Mouse (Mus musculus) left cerebral cortex, postnatal 14 days (tissue): ENCODE measurements around the gene Ttc16. TPM values are rescaled to one million over a fixed set of nuclear protein-coding genes. Genes with fewer than 3 reads are reported as not detected.

ENCODE experiments used
- microRNA-seq, 2 experiments: library from miRNA; unstranded; fragments of <30 nt; microRNA quantifications; one replicate each; pipeline ENCODE4 v1.2.0; 2022
- total RNA-seq, 2 experiments: library from RNA; stranded (reverse); gene quantifications; 2 replicates each; pipeline ENCODE4 v1.2.3; 2021

The Ttc16 gene
- total RNA-seq, 2 experiments from 2014 or later: 0.23 to 0.35 TPM

Small RNA genes within 50 kb of the gene (microRNA-seq; reads per million reads assigned to microRNA genes)
- gene Mir2861 (0 to 0.53 reads per million in 2 experiments), gene Mir3960 (0 reads per million in 2 experiments)

Other genes with a start within 250 kb of the Ttc16 start
- 10 to 100 TPM; 35.2 to 44.4 TPM for gene Fam102a, start 240.3 kb downstream of the Ttc16 start, total RNA-seq
- gene Dpm2, start 204.8 kb downstream of the Ttc16 start, total RNA-seq: 10 to 100 TPM; 78.7 to 86.3 TPM
- 10 to 100 TPM; 12.7 to 14.3 TPM for gene Pip5kl1, start 200.8 kb downstream of the Ttc16 start, total RNA-seq
- 1 to 10 TPM in 1 of 2 experiments, under 1 TPM in 1; 0.86 to 1.1 TPM for gene 9430097D07Rik, start 199.9 kb downstream of the Ttc16 start, total RNA-seq
- gene St6galnac4, start 188.5 kb downstream of the Ttc16 start, total RNA-seq: 10 to 100 TPM; 36.2 to 38.4 TPM
- gene St6galnac6, start 175.9 kb downstream of the Ttc16 start, total RNA-seq: 100 to 1,000 TPM; 110 to 114 TPM
- gene Ak1, start 153.9 kb downstream of the Ttc16 start, total RNA-seq: 100 to 1,000 TPM; 162 to 164 TPM
- gene Eng, start 129.0 kb downstream of the Ttc16 start, total RNA-seq: 10 to 100 TPM; 30.7 to 34.5 TPM
- 10 to 100 TPM in 1 of 2 experiments, 1 to 10 TPM in 1; 9.5 to 10.1 TPM for gene Fpgs, start 71.5 kb downstream of the Ttc16 start, total RNA-seq
- 100 to 1,000 TPM; 100 to 106 TPM for gene Cdk9, start 62.6 kb downstream of the Ttc16 start, total RNA-seq
- gene Sh2d3c, start 54.6 kb downstream of the Ttc16 start, total RNA-seq: 10 to 100 TPM; 31.1 to 35.6 TPM
- gene 6330409D20Rik, start 34.6 kb downstream of the Ttc16 start, total RNA-seq: 1 to 10 TPM; 2.2 to 3.8 TPM
- gene Tor2a, start 18.4 kb downstream of the Ttc16 start, total RNA-seq: 10 to 100 TPM; 27.6 to 30.4 TPM
- 1 to 10 TPM; 6.1 to 7.6 TPM for gene Ptrh1, start 153 bp upstream of the Ttc16 start, total RNA-seq
- gene Cfap157, start 8.8 kb upstream of the Ttc16 start, total RNA-seq: under 1 TPM in 1 of 2 experiments, not detected in 1; 0.33 TPM
- gene Stxbp1, start 71.6 kb upstream of the Ttc16 start, total RNA-seq: 1,000 to 10,000 TPM; 1,032 to 1,038 TPM
- 10 to 100 TPM; 20.0 to 21.0 TPM for gene Fam129b, start 100.5 kb upstream of the Ttc16 start, total RNA-seq
- gene Rpl12, start 185.9 kb upstream of the Ttc16 start, total RNA-seq: 100 to 1,000 TPM; 117 to 120 TPM
- 10 to 100 TPM; 31.1 to 40.6 TPM for gene Lrsam1, start 186.0 kb upstream of the Ttc16 start, total RNA-seq
- gene Slc2a8, start 206.4 kb upstream of the Ttc16 start, total RNA-seq: 10 to 100 TPM; 25.0 to 27.4 TPM